ENCODE assay signal across 23 mouse cellular contexts in genomic region chr7:58732406-58732805, GRCm38 (mm10).
DNase-seq lines count a peak whose midpoint lies in the region; ATAC-seq and TF ChIP-seq lines count a peak whose summit lies in the region.
"Had no signal": no experiment of that assay in that cellular context is flagged by ENCODE, and none has a peak within 500 bp of the region (broad histone marks: within the 10 kb centered on the region; RNA-seq: fewer than 3 reads in every experiment).

No protein-coding gene starts in this region.

- ATAC-seq in granulocyte monocyte progenitor cell, adult 5-6 weeks (replicated peaks; ENCODE audit: poor library complexity, severe bottlenecking) = peak; percentile 6; the same call in 1 of the 2 replicates
- ATAC-seq: activated CD4-positive, CD25-positive, alpha-beta regulatory T cell, adult 4 months; CD4-positive, CD25-positive, alpha-beta regulatory T cell, adult 4 months had no signal

- H3K4me3 ChIP-seq in left cerebral cortex, adult 2 months = no peak overlapping the region
- H3K4me3 ChIP-seq: heart, embryonic 10.5 days; hindbrain, embryonic 12.5 days; limb, embryonic 15.5 days; liver, embryonic 15.5 days; midbrain, embryonic 12.5 days; neural tube, embryonic 13.5 days had no signal

- intact Hi-C loops in left cerebral cortex, adult 2 months (cut with DNase I) = loop anchor here (10.0 kb wide), 1 partner anchor 488 kb away; no protein-coding TSS in a partner anchor
- intact Hi-C loops in left cerebral cortex, postnatal 10 days (cut with DNase I) = no loop called here

- peak; percentile 16 for DNase-seq in embryo, embryonic 10 days (ENCODE audit: low spot score)
- DNase-seq in embryo, embryonic 9.5 days (ENCODE audit: extremely low spot score) = no peak
- DNase-seq in left cerebral cortex, adult 2 months (ENCODE audit: extremely low spot score in 1 of 2, low spot score in 2 of 2) = no peak
- no peak for DNase-seq in left cerebral cortex, postnatal 10 days (ENCODE audit: extremely low spot score in 1 of 2, low spot score in 2 of 2)
- DNase-seq in thymus, postnatal 25 days = peak; percentile 25
- no peak for DNase-seq in thymus, postnatal 14 days
- DNase-seq in cerebellum, adult 8-10 months = no peak
- DNase-seq: adrenal gland, postnatal 25 days; cerebellum, adult 2 months; gastrocnemius, postnatal 25 days; heart, postnatal 14 days; kidney, adult 8-10 months; kidney, postnatal 36 days had no signal

- TF ChIP-seq CTCF in left cerebral cortex, adult 2 months (IDR thresholded peaks at IDR 0.05) = no peak

- peak overlapping the region; percentile 30; the same call in 1 of the 2 replicates for H3K27ac ChIP-seq in left cerebral cortex, adult 2 months
- H3K27ac ChIP-seq: heart, embryonic 10.5 days; hindbrain, embryonic 12.5 days; limb, embryonic 15.5 days; liver, embryonic 15.5 days; macrophage; midbrain, embryonic 12.5 days; neural tube, embryonic 13.5 days had no signal

Comparison
In these comparisons a context has a peak if more than half of its experiments do, and no peak if none do; other contexts are left out.
1. DNase-seq: peak in embryo, embryonic 10 days (single experiment) and thymus, postnatal 25 days (single experiment); none in embryo, embryonic 9.5 days (single experiment), left cerebral cortex, adult 2 months (0 of 2), left cerebral cortex, postnatal 10 days (0 of 2), thymus, postnatal 14 days (single experiment) and cerebellum, adult 8-10 months (single experiment).